Mouse (Mus musculus) bone marrow macrophage, adult 2 months (primary cell): ENCODE data around the gene Bnip1.

ENCODE experiments used
- CTCF ChIP-seq: IDR thresholded peaks from 2 replicates; pipeline ENCODE4 v1.5.1; 2012; ENCODE audit warnings: low read depth, mild to moderate bottlenecking, low read length, moderate library complexity
- POLR2A ChIP-seq: IDR thresholded peaks from 2 replicates; pipeline ENCODE4 v1.6.1; 2012; ENCODE audit warnings: mild to moderate bottlenecking, low read depth, low read length, borderline replicate concordance

DNA sequence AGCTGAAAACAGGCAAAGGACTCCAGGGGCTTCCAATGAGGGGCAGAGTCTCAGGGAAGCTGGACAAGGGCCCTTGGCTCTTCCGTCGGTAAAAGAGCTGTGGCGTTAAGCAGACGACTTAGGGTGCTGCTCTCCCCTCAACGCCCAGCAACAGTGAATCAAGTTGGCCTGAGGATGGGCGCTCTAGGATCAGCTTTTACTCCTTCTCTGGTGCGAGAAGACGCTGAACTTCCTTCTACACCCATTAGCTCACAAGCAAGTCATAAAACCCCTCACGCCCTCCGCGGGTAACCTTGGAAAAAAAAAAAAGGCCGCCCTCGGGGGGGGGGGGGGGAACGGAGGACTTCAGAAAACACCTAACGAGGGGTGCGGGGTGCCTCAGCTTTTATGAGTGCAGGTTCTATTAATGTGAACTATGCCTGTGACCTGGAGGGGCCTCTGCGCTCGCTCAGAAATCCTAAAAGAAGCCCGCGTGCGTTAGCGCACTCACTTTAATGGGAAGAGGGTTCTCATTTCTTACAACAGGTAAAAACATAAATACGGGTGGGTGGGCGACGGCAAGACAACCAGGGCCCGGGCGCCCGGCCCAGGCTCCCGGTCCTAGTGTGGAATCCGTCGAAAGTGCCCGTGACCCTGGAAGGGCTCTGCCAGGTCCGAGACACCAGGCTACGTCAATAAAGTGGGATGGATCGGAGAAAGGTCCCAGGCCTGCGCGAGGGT is 57.5 kb downstream of the Bnip1 start:
- TF ChIP-seq POLR2A (no peak), CTCF (no peak)
